Mouse (Mus musculus): Measurements from ENCODE around the gene Plscr5. TPM values are rescaled to one million over a fixed set of nuclear protein-coding genes. Genes with fewer than 3 reads are reported as not detected.
A peak's percentile ranks its signal among the peaks of the same experiment; 100 is the strongest.

Gene Plscr5
- total and polyA plus RNA-seq, 3 experiments, result not detected

GRCm38 (mm10) chr9:92220151-92220550 lies 27.4 kb downstream of the Plscr5 start:
- no peak for DNase-seq
- Histone ChIP-seq H3K4me3 (no peak overlapping the region), H3K27me3 (ENCODE audit: control insufficient read depth, insufficient read depth, low read length) (no peaks in the 10 kb centered on the region), H3K79me2 (replicated peaks; ENCODE audit: control insufficient read depth, insufficient read depth, low read length) (no peaks in the 10 kb centered on the region), H3K36me3 (ENCODE audit: control insufficient read depth, insufficient read depth, low read length) (peaks cover 15% of the 10 kb centered on the region), H3K9ac (ENCODE audit: low read depth, low read length) (no peak overlapping the region), H3K27ac (peak overlapping the region; percentile 45; the same call in 1 of the 2 replicates), H3K4me1 (ENCODE audit: control insufficient read depth, insufficient read depth, low read length) (peaks cover 6% of the 10 kb centered on the region)
- TF ChIP-seq EP300 (IDR thresholded peaks at IDR 0.05; ENCODE audit: insufficient read depth, low read depth, low read length) (no peak), POLR2A (IDR thresholded peaks at IDR 0.05; ENCODE audit: insufficient read depth, low read depth, low read length) (no peak), CTCF (IDR thresholded peaks at IDR 0.05) (no peak)
- 24% methylated on average over 3 of the region's 3 CpGs for WGBS
- intact Hi-C loops (cut with DNase I), result loop anchor here (5.0 kb wide), 1 partner anchor 57 kb away; the partner anchor contains the start of gene Plscr2

- intact Hi-C loops (cut with DNase I), result loop anchor here (5.0 kb wide), 1 partner anchor 56 kb away; the partner anchor contains the start of gene Plscr2
- no peak for TF ChIP-seq POLR2A (IDR thresholded peaks at IDR 0.05; ENCODE audit: insufficient read depth, low read depth, low read length)
- no peak for TF ChIP-seq CTCF (IDR thresholded peaks at IDR 0.05)
- TF ChIP-seq EP300 (IDR thresholded peaks at IDR 0.05; ENCODE audit: insufficient read depth, low read depth, low read length), result no peak
- no peaks in the 10 kb centered on the region for H3K27me3 ChIP-seq (ENCODE audit: control insufficient read depth, insufficient read depth, low read length)
- H3K36me3 ChIP-seq (ENCODE audit: control insufficient read depth, insufficient read depth, low read length), result peaks cover 18% of the 10 kb centered on the region
- H3K4me1 ChIP-seq (ENCODE audit: control insufficient read depth, insufficient read depth, low read length), result peaks cover 6% of the 10 kb centered on the region
- DNase-seq, result no peak
- no peak overlapping the region for H3K4me3 ChIP-seq
- H3K79me2 ChIP-seq (replicated peaks; ENCODE audit: control insufficient read depth, insufficient read depth, low read length), result no peaks in the 10 kb centered on the region
- H3K27ac ChIP-seq, result no peak overlapping the region
- no peak overlapping the region for H3K9ac ChIP-seq (ENCODE audit: low read depth, low read length)
Observed at GRCm38 (mm10) chr9:92221480-92221879, 28.7 kb downstream of the Plscr5 start.

GRCm38 (mm10) chr9:92224598-92225231 lies 32.0 kb downstream of the Plscr5 start:
- no peak for DNase-seq
- H3K9ac ChIP-seq (ENCODE audit: low read depth, low read length), result no peak overlapping the region
- peaks cover 16% of the 10 kb centered on the region for H3K36me3 ChIP-seq (ENCODE audit: control insufficient read depth, insufficient read depth, low read length)
- H3K4me1 ChIP-seq (ENCODE audit: control insufficient read depth, insufficient read depth, low read length), result peaks cover 6% of the 10 kb centered on the region
- WGBS, result 40% methylated on average over 1 of the region's 1 CpGs
- no peak overlapping the region for H3K27ac ChIP-seq
- no peaks in the 10 kb centered on the region for H3K79me2 ChIP-seq (replicated peaks; ENCODE audit: control insufficient read depth, insufficient read depth, low read length)
- intact Hi-C loops (cut with DNase I), result loop anchor here (5.0 kb wide), 1 partner anchor 53 kb away; the partner anchor contains the start of gene Plscr2
- H3K4me3 ChIP-seq, result no peak overlapping the region
- no peaks in the 10 kb centered on the region for H3K27me3 ChIP-seq (ENCODE audit: control insufficient read depth, insufficient read depth, low read length)
- TF ChIP-seq CTCF (IDR thresholded peaks at IDR 0.05), result no peak
- TF ChIP-seq POLR2A (IDR thresholded peaks at IDR 0.05; ENCODE audit: insufficient read depth, low read depth, low read length), result no peak
- TF ChIP-seq EP300 (IDR thresholded peaks at IDR 0.05; ENCODE audit: insufficient read depth, low read depth, low read length), result no peak

- peak overlapping the region; percentile 30; the same call in 1 of the 2 replicates for H3K9ac ChIP-seq (ENCODE audit: low read depth, low read length)
- H3K27ac ChIP-seq, result peak overlapping the region; percentile 86
- no peak for DNase-seq
- peaks cover 6% of the 10 kb centered on the region for H3K4me1 ChIP-seq (ENCODE audit: control insufficient read depth, insufficient read depth, low read length)
- no peaks in the 10 kb centered on the region for H3K27me3 ChIP-seq (ENCODE audit: control insufficient read depth, insufficient read depth, low read length)
- H3K79me2 ChIP-seq (replicated peaks; ENCODE audit: control insufficient read depth, insufficient read depth, low read length), result no peaks in the 10 kb centered on the region
- TF ChIP-seq POLR2A (IDR thresholded peaks at IDR 0.05; ENCODE audit: insufficient read depth, low read depth, low read length) (no peak), EP300 (IDR thresholded peaks at IDR 0.05; ENCODE audit: insufficient read depth, low read depth, low read length) (no peak), CTCF (IDR thresholded peaks at IDR 0.05) (no peak)
- intact Hi-C loops (cut with DNase I), result no loop called here
- WGBS, result 53% methylated on average over 3 of the region's 3 CpGs
- peak overlapping the region; percentile 18 for H3K4me3 ChIP-seq
- H3K36me3 ChIP-seq (ENCODE audit: control insufficient read depth, insufficient read depth, low read length), result peaks cover 8% of the 10 kb centered on the region
Observed at GRCm38 (mm10) chr9:92226127-92226655, 33.5 kb downstream of the Plscr5 start.

GRCm38 (mm10) chr9:92226795-92227194 lies 34.1 kb downstream of the Plscr5 start:
- 74% methylated on average over 3 of the region's 3 CpGs for WGBS
- no peaks in the 10 kb centered on the region for H3K79me2 ChIP-seq (replicated peaks; ENCODE audit: control insufficient read depth, insufficient read depth, low read length)
- intact Hi-C loops (cut with DNase I), result no loop called here

More at GRCm38 (mm10) chr9:92226795-92227194, 34.1 kb downstream of the Plscr5 start:
- H3K27me3 ChIP-seq (ENCODE audit: control insufficient read depth, insufficient read depth, low read length), result no peaks in the 10 kb centered on the region
- peaks cover 8% of the 10 kb centered on the region for H3K36me3 ChIP-seq (ENCODE audit: control insufficient read depth, insufficient read depth, low read length)
- H3K9ac ChIP-seq (ENCODE audit: low read depth, low read length), result no peak overlapping the region
- DNase-seq, result no peak
- TF ChIP-seq POLR2A (IDR thresholded peaks at IDR 0.05; ENCODE audit: insufficient read depth, low read depth, low read length) (no peak), EP300 (IDR thresholded peaks at IDR 0.05; ENCODE audit: insufficient read depth, low read depth, low read length) (no peak), CTCF (IDR thresholded peaks at IDR 0.05) (no peak)
- peak overlapping the region; percentile 86 for H3K27ac ChIP-seq
- peaks cover 6% of the 10 kb centered on the region for H3K4me1 ChIP-seq (ENCODE audit: control insufficient read depth, insufficient read depth, low read length)
- peak overlapping the region; percentile 18 for H3K4me3 ChIP-seq

Data from heart, adult 2 months (tissue).